Mouse (Mus musculus): ENCODE measurements at regions not wholly inside any gene's neighbourhood (a gene's known extent, or its start where the extent isn't known, plus 50 kb on each side); places are given as distances from the start of the nearest gene placed in this dataset.

GRCm38 (mm10) chr4:75714652-75715051, 436.5 kb upstream of the Dmac1 start:
- WGBS: 89% methylated on average over 3 of the region's 3 CpGs

DNA sequence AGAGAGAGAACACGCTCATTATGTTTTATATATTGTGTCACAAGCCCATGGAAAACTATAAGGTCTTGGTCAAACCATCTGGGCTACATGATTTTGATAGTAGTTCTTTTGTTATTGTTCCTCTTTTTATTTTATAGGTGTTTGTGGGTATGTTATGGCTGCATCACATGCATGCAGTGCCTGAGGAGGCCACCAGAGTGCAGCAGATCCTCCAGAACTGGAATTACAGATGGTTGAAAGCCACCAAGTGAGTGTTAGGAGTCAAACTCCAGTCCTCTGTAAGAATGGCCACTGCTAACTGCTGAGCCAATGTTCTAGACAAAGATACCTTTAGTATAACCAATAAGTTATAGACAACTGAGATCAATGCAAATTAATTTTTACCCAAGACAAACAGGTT, 435.9 kb upstream of the Dmac1 start:
- TF ChIP-seq POLR2A (IDR thresholded peaks at IDR 0.05; ENCODE audit: extremely low read depth, insufficient read depth, low read length): no peak
- TF ChIP-seq CTCF (IDR thresholded peaks at IDR 0.05; ENCODE audit: low read depth, low read length): peak; percentile 40; the same call in 1 of the 2 replicates
- Histone ChIP-seq H3K4me1 (ENCODE audit: control insufficient read depth, insufficient read depth, low read length) (no peaks in the 10 kb centered on the region), H3K27ac (replicated peaks; ENCODE audit: insufficient read depth, low read depth, low read length) (no peak overlapping the region), H3K79me2 (ENCODE audit: control insufficient read depth, insufficient read depth, low read length) (no peaks in the 10 kb centered on the region), H3K4me3 (ENCODE audit: insufficient read depth, low read depth, low read length) (no peak overlapping the region), H3K9ac (ENCODE audit: low read depth, low read length) (no peak overlapping the region), H3K27me3 (ENCODE audit: control insufficient read depth, insufficient read depth, low read length) (no peaks in the 10 kb centered on the region), H3K36me3 (ENCODE audit: control insufficient read depth, insufficient read depth, low read length) (no peaks in the 10 kb centered on the region)
- DNase-seq (ENCODE audit: extremely low read depth, low read depth, low spot score): no peak
- 95% methylated on average over 1 of the region's 1 CpGs for WGBS

More at GRCm38 (mm10) chr4:75714652-75715051, 436.5 kb upstream of the Dmac1 start:
- no peaks in the 10 kb centered on the region for H3K27me3 ChIP-seq (ENCODE audit: control insufficient read depth, insufficient read depth, low read length)
- TF ChIP-seq CTCF (IDR thresholded peaks at IDR 0.05; ENCODE audit: low read depth, low read length): no peak
- no peak for TF ChIP-seq POLR2A (IDR thresholded peaks at IDR 0.05; ENCODE audit: extremely low read depth, insufficient read depth, low read length)
- H3K27ac ChIP-seq (replicated peaks; ENCODE audit: insufficient read depth, low read depth, low read length): no peak overlapping the region
- no peak overlapping the region for H3K4me3 ChIP-seq (ENCODE audit: insufficient read depth, low read depth, low read length)
- DNase-seq (ENCODE audit: extremely low read depth, low read depth, low spot score): no peak
- H3K4me1 ChIP-seq (ENCODE audit: control insufficient read depth, insufficient read depth, low read length): no peaks in the 10 kb centered on the region
- no peak overlapping the region for H3K9ac ChIP-seq (ENCODE audit: low read depth, low read length)
- H3K79me2 ChIP-seq (ENCODE audit: control insufficient read depth, insufficient read depth, low read length): no peaks in the 10 kb centered on the region
- H3K36me3 ChIP-seq (ENCODE audit: control insufficient read depth, insufficient read depth, low read length): no peaks in the 10 kb centered on the region

DNA sequence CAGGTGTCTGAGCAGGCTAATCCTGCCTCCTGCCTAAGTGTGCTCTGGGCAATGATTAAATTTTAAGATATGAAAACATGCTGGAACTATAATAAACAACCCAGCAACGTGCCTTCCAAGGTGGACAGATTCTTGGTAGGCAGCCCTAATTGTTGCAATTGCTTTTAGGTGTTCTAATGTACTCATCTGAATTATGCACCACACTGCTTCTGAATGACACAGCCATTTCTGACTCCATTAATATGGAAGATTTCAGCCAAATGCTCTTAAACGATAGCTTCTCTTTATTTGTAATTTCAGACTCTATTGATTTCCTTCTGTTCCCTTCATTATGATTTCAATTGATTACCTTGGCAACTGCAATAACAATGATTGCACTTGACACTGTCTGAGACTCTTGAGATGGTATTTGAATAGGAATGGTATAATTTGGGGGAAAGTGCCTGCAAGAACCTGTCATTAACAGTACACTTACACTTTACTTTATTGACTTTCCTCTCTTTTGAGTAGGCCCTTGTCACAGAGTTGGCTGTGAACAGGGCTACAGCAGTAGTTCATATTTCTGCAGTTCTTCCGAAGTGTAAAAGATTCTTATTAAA, 422.8 kb upstream of the Dmac1 start:
- no peaks in the 10 kb centered on the region for H3K4me1 ChIP-seq (ENCODE audit: control insufficient read depth, insufficient read depth, low read length)
- 67% methylated on average over 3 of the region's 3 CpGs for WGBS
- H3K27me3 ChIP-seq (ENCODE audit: control insufficient read depth, insufficient read depth, low read length): no peaks in the 10 kb centered on the region
- no peak overlapping the region for H3K9ac ChIP-seq (ENCODE audit: low read depth, low read length)
- H3K27ac ChIP-seq (replicated peaks; ENCODE audit: insufficient read depth, low read depth, low read length): no peak overlapping the region
- no peak overlapping the region for H3K4me3 ChIP-seq (ENCODE audit: insufficient read depth, low read depth, low read length)
- no peaks in the 10 kb centered on the region for H3K79me2 ChIP-seq (ENCODE audit: control insufficient read depth, insufficient read depth, low read length)
- DNase-seq (ENCODE audit: extremely low read depth, low read depth, low spot score): no peak
- no peaks in the 10 kb centered on the region for H3K36me3 ChIP-seq (ENCODE audit: control insufficient read depth, insufficient read depth, low read length)
- TF ChIP-seq POLR2A (IDR thresholded peaks at IDR 0.05; ENCODE audit: extremely low read depth, insufficient read depth, low read length) (no peak), CTCF (IDR thresholded peaks at IDR 0.05; ENCODE audit: low read depth, low read length) (no peak)

- Histone ChIP-seq H3K4me3 (ENCODE audit: insufficient read depth, low read depth, low read length) (no peak overlapping the region), H3K9ac (ENCODE audit: low read depth, low read length) (no peak overlapping the region), H3K27ac (replicated peaks; ENCODE audit: insufficient read depth, low read depth, low read length) (no peak overlapping the region), H3K27me3 (ENCODE audit: control insufficient read depth, insufficient read depth, low read length) (no peaks in the 10 kb centered on the region), H3K79me2 (ENCODE audit: control insufficient read depth, insufficient read depth, low read length) (no peaks in the 10 kb centered on the region), H3K36me3 (ENCODE audit: control insufficient read depth, insufficient read depth, low read length) (no peaks in the 10 kb centered on the region), H3K4me1 (ENCODE audit: control insufficient read depth, insufficient read depth, low read length) (no peaks in the 10 kb centered on the region)
- 66% methylated on average over 3 of the region's 3 CpGs for whole genome bisulfite sequencing
- TF ChIP-seq CTCF (IDR thresholded peaks at IDR 0.05; ENCODE audit: low read depth, low read length) (no peak), POLR2A (IDR thresholded peaks at IDR 0.05; ENCODE audit: extremely low read depth, insufficient read depth, low read length) (no peak)
- DNase-seq (ENCODE audit: extremely low read depth, low read depth, low spot score): no peak
These were observed 398.6 kb upstream of the Dmac1 start for GRCm38 (mm10) chr4:75676590-75677174.

DNA sequence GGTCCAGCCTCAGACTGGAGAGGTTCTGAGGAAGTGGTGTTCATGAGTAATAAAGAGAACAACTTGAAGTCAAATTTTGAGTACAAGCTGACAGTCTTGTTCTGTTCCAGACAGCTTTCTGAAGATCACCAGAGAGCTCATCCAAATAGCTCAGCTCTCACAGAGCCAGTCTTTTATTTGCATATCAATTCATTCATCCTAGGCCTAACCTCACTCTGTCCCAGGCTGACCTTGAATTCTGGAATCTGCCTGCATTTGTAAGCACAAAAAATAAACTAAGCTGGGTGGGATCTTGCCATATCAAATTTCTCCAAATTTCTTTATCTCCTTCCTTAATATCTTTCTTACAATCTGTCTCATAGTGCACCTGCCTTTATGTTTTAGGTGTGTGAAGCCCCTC, 362.9 kb upstream of the Dmac1 start:
- H3K27me3 ChIP-seq (ENCODE audit: control insufficient read depth, insufficient read depth, low read length): no peaks in the 10 kb centered on the region
- no peaks in the 10 kb centered on the region for H3K4me1 ChIP-seq (ENCODE audit: control insufficient read depth, insufficient read depth, low read length)
- H3K9ac ChIP-seq (ENCODE audit: low read depth, low read length): no peak overlapping the region
- no peak overlapping the region for H3K4me3 ChIP-seq (ENCODE audit: insufficient read depth, low read depth, low read length)
- no peak overlapping the region for H3K27ac ChIP-seq (replicated peaks; ENCODE audit: insufficient read depth, low read depth, low read length)
- no peak for DNase-seq (ENCODE audit: extremely low read depth, low read depth, low spot score)
- no peak for TF ChIP-seq CTCF (IDR thresholded peaks at IDR 0.05; ENCODE audit: low read depth, low read length)
- no peak for TF ChIP-seq POLR2A (IDR thresholded peaks at IDR 0.05; ENCODE audit: extremely low read depth, insufficient read depth, low read length)
- H3K79me2 ChIP-seq (ENCODE audit: control insufficient read depth, insufficient read depth, low read length): no peaks in the 10 kb centered on the region
- no peaks in the 10 kb centered on the region for H3K36me3 ChIP-seq (ENCODE audit: control insufficient read depth, insufficient read depth, low read length)

- Histone ChIP-seq H3K4me3 (ENCODE audit: insufficient read depth, low read depth, low read length) (no peak overlapping the region), H3K4me1 (ENCODE audit: control insufficient read depth, insufficient read depth, low read length) (no peaks in the 10 kb centered on the region), H3K9ac (ENCODE audit: low read depth, low read length) (no peak overlapping the region), H3K79me2 (ENCODE audit: control insufficient read depth, insufficient read depth, low read length) (no peaks in the 10 kb centered on the region), H3K36me3 (ENCODE audit: control insufficient read depth, insufficient read depth, low read length) (no peaks in the 10 kb centered on the region), H3K27ac (replicated peaks; ENCODE audit: insufficient read depth, low read depth, low read length) (no peak overlapping the region), H3K27me3 (ENCODE audit: control insufficient read depth, insufficient read depth, low read length) (no peaks in the 10 kb centered on the region)
- DNase-seq (ENCODE audit: extremely low read depth, low read depth, low spot score): no peak
- WGBS: 69% methylated on average over 1 of the region's 1 CpGs
- TF ChIP-seq POLR2A (IDR thresholded peaks at IDR 0.05; ENCODE audit: extremely low read depth, insufficient read depth, low read length) (no peak), CTCF (IDR thresholded peaks at IDR 0.05; ENCODE audit: low read depth, low read length) (no peak)
These were observed 358.5 kb upstream of the Dmac1 start for GRCm38 (mm10) chr4:75636627-75637026.

Data from liver, adult 2 months (tissue).